15 mouse cellular contexts compared by ENCODE assay signal in genomic region chr9:94472963-94473582, GRCm38 (mm10).
DNase-seq lines count a peak whose midpoint lies in the region; ATAC-seq lines count a peak whose summit lies in the region.
"Had no signal": no experiment of that assay in that cellular context is flagged by ENCODE, and none has a peak within 500 bp of the region (broad histone marks: within the 10 kb centered on the region; RNA-seq: fewer than 3 reads in every experiment).

No protein-coding gene starts in this region.

- no peak overlapping the region for H3K4me3 ChIP-seq in forebrain, embryonic 14.5 days (ENCODE audit: low read depth, low read length)
- no peak overlapping the region for H3K4me3 ChIP-seq in forebrain, embryonic 10.5 days
- H3K4me3 ChIP-seq in midbrain, embryonic 14.5 days (replicated peaks; ENCODE audit: low read depth, low read length), result no peak overlapping the region
- H3K4me3 ChIP-seq in midbrain, embryonic 11.5 days (ENCODE audit: low read depth, low read length), result no peak overlapping the region
- no peak overlapping the region for H3K4me3 ChIP-seq in hindbrain, embryonic 16.5 days (ENCODE audit: low read length)
- H3K4me3 ChIP-seq in neural tube, embryonic 13.5 days, result no peak overlapping the region
- H3K4me3 ChIP-seq: heart, embryonic 10.5 days had no signal

- peak; percentile 40; the same call in 1 of the 2 replicates for ATAC-seq in forebrain, embryonic 14.5 days
- no peak for ATAC-seq in midbrain, embryonic 14.5 days (ENCODE audit: low FRiP score, low TSS enrichment)
- ATAC-seq in midbrain, embryonic 11.5 days (ENCODE audit: low FRiP score), result no peak
- peak; percentile 85 for ATAC-seq in hindbrain, embryonic 16.5 days
- peak; percentile 77; the same call in 1 of the 2 replicates for ATAC-seq in neural tube, embryonic 13.5 days (ENCODE audit: low read depth)

- no peak overlapping the region for H3K9ac ChIP-seq in forebrain, embryonic 14.5 days (ENCODE audit: low read length)
- H3K9ac ChIP-seq in midbrain, embryonic 14.5 days (replicated peaks; ENCODE audit: low read length), result no peak overlapping the region
- no peak overlapping the region for H3K9ac ChIP-seq in midbrain, embryonic 11.5 days (ENCODE audit: low read length)
- H3K9ac ChIP-seq in hindbrain, embryonic 16.5 days (ENCODE audit: low read depth, low read length), result no peak overlapping the region
- 0 out of 2 replicates have a peak overlapping the region, but pooled peaks have one; percentile 26 for H3K9ac ChIP-seq in neural tube, embryonic 13.5 days
- H3K9ac ChIP-seq: liver, embryonic 14.5 days had no signal

- no peak for DNase-seq in forebrain, embryonic 14.5 days (ENCODE audit: low spot score)
- no peak for DNase-seq in forebrain, embryonic 10.5 days (ENCODE audit: extremely low spot score, low spot score)
- peak; percentile 29 for DNase-seq in midbrain, embryonic 14.5 days
- DNase-seq in midbrain, embryonic 11.5 days (ENCODE audit: low spot score, missing footprints), result no peak
- DNase-seq in layer of hippocampus, adult 9-10 months (ENCODE audit: low spot score), result no peak
- DNase-seq in cerebellum, adult 18-20 months, result no peak
- DNase-seq: adrenal gland, postnatal 36 days; cerebellum, adult 11-12 months; gastrocnemius, postnatal 14 days; kidney, adult 2 months; kidney, postnatal 25 days had no signal

- no peaks in the 10 kb centered on the region for H3K4me1 ChIP-seq in forebrain, embryonic 14.5 days (ENCODE audit: control insufficient read depth, insufficient read depth, low read length)
- no peaks in the 10 kb centered on the region for H3K4me1 ChIP-seq in forebrain, embryonic 10.5 days
- H3K4me1 ChIP-seq in midbrain, embryonic 14.5 days (ENCODE audit: control insufficient read depth, insufficient read depth, low read length), result no peaks in the 10 kb centered on the region
- H3K4me1 ChIP-seq in midbrain, embryonic 11.5 days (ENCODE audit: control insufficient read depth, insufficient read depth, low read length), result no peaks in the 10 kb centered on the region
- H3K4me1 ChIP-seq in hindbrain, embryonic 16.5 days (ENCODE audit: control insufficient read depth, insufficient read depth, low read depth, low read length), result no peaks in the 10 kb centered on the region
- H3K4me1 ChIP-seq in neural tube, embryonic 13.5 days (replicated peaks), result peaks cover 11% of the 10 kb centered on the region
- H3K4me1 ChIP-seq: heart, embryonic 10.5 days had no signal

- no peaks in the 10 kb centered on the region for H3K27me3 ChIP-seq in forebrain, embryonic 14.5 days (replicated peaks; ENCODE audit: control insufficient read depth, insufficient read depth, low read length)
- no peaks in the 10 kb centered on the region for H3K27me3 ChIP-seq in forebrain, embryonic 10.5 days (ENCODE audit: poor library complexity, severe bottlenecking)
- no peaks in the 10 kb centered on the region for H3K27me3 ChIP-seq in midbrain, embryonic 14.5 days (ENCODE audit: control insufficient read depth, insufficient read depth, low read length)
- no peaks in the 10 kb centered on the region for H3K27me3 ChIP-seq in midbrain, embryonic 11.5 days (ENCODE audit: control insufficient read depth, insufficient read depth, low read length)
- no peaks in the 10 kb centered on the region for H3K27me3 ChIP-seq in hindbrain, embryonic 16.5 days (replicated peaks; ENCODE audit: control insufficient read depth, insufficient read depth, low read length)
- H3K27me3 ChIP-seq in neural tube, embryonic 13.5 days, result no peaks in the 10 kb centered on the region

- no peaks in the 10 kb centered on the region for H3K36me3 ChIP-seq in forebrain, embryonic 14.5 days (ENCODE audit: control insufficient read depth, insufficient read depth, low read length)
- H3K36me3 ChIP-seq in forebrain, embryonic 10.5 days (replicated peaks), result no peaks in the 10 kb centered on the region
- no peaks in the 10 kb centered on the region for H3K36me3 ChIP-seq in midbrain, embryonic 14.5 days (ENCODE audit: control insufficient read depth, insufficient read depth, low read length)
- H3K36me3 ChIP-seq in midbrain, embryonic 11.5 days (ENCODE audit: control insufficient read depth, insufficient read depth, low read length), result no peaks in the 10 kb centered on the region
- no peaks in the 10 kb centered on the region for H3K36me3 ChIP-seq in hindbrain, embryonic 16.5 days (ENCODE audit: control insufficient read depth, insufficient read depth, low read length)
- no peaks in the 10 kb centered on the region for H3K36me3 ChIP-seq in neural tube, embryonic 13.5 days
- H3K36me3 ChIP-seq: heart, embryonic 10.5 days had no signal

- H3K9me3 ChIP-seq in forebrain, embryonic 14.5 days (replicated peaks; ENCODE audit: control insufficient read depth, low read length), result no peaks in the 10 kb centered on the region
- no peaks in the 10 kb centered on the region for H3K9me3 ChIP-seq in forebrain, embryonic 10.5 days
- no peaks in the 10 kb centered on the region for H3K9me3 ChIP-seq in midbrain, embryonic 14.5 days (ENCODE audit: control insufficient read depth, low read length)
- no peaks in the 10 kb centered on the region for H3K9me3 ChIP-seq in midbrain, embryonic 11.5 days (ENCODE audit: control insufficient read depth, low read length)
- no peaks in the 10 kb centered on the region for H3K9me3 ChIP-seq in hindbrain, embryonic 16.5 days (ENCODE audit: control insufficient read depth, low read length)
- no peaks in the 10 kb centered on the region for H3K9me3 ChIP-seq in neural tube, embryonic 13.5 days
- H3K9me3 ChIP-seq: heart, embryonic 10.5 days had no signal

- 81% methylated on average over 10 of the region's 10 CpGs for WGBS in forebrain, embryonic 14.5 days
- 88% methylated on average over 10 of the region's 10 CpGs for WGBS in forebrain, embryonic 10.5 days
- WGBS in midbrain, embryonic 14.5 days, result 74% methylated on average over 10 of the region's 10 CpGs
- 83% methylated on average over 10 of the region's 10 CpGs for WGBS in midbrain, embryonic 11.5 days
- WGBS in hindbrain, embryonic 16.5 days, result 58% methylated on average over 10 of the region's 10 CpGs
- 59% methylated on average over 10 of the region's 10 CpGs for WGBS in neural tube, embryonic 13.5 days

- H3K27ac ChIP-seq in forebrain, embryonic 14.5 days (ENCODE audit: low read depth, low read length), result no peak overlapping the region
- no peak overlapping the region for H3K27ac ChIP-seq in forebrain, embryonic 10.5 days
- H3K27ac ChIP-seq in midbrain, embryonic 14.5 days (replicated peaks; ENCODE audit: low read depth, low read length), result peak overlapping the region; percentile 55; the same call in 1 of the 2 replicates
- no peak overlapping the region for H3K27ac ChIP-seq in midbrain, embryonic 11.5 days (ENCODE audit: low read depth, low read length)
- H3K27ac ChIP-seq in hindbrain, embryonic 16.5 days (ENCODE audit: low read depth, low read length), result no peak overlapping the region
- peak overlapping the region; percentile 54 for H3K27ac ChIP-seq in neural tube, embryonic 13.5 days (replicated peaks)
- H3K27ac ChIP-seq: heart, embryonic 10.5 days; liver, embryonic 14.5 days had no signal

- no peak overlapping the region for H3K4me2 ChIP-seq in forebrain, embryonic 14.5 days (ENCODE audit: low read length)
- peak overlapping the region; percentile 17; the same call in 1 of the 2 replicates for H3K4me2 ChIP-seq in midbrain, embryonic 14.5 days (ENCODE audit: low read length)
- no peak overlapping the region for H3K4me2 ChIP-seq in midbrain, embryonic 11.5 days
- H3K4me2 ChIP-seq in hindbrain, embryonic 16.5 days (ENCODE audit: low read length), result 0 out of 2 replicates have a peak overlapping the region, but pooled peaks have one; percentile 0
- H3K4me2 ChIP-seq in neural tube, embryonic 13.5 days, result no peak overlapping the region

Comparison
In these comparisons a context has a peak if more than half of its experiments do, and no peak if none do; other contexts are left out.
1. H3K27ac ChIP-seq: peak in midbrain, embryonic 14.5 days (single experiment) and neural tube, embryonic 13.5 days (single experiment); none in forebrain, embryonic 14.5 days (single experiment), forebrain, embryonic 10.5 days (single experiment), midbrain, embryonic 11.5 days (single experiment) and hindbrain, embryonic 16.5 days (single experiment).
2. H3K4me2 ChIP-seq: peak in midbrain, embryonic 14.5 days (single experiment) and hindbrain, embryonic 16.5 days (single experiment); none in forebrain, embryonic 14.5 days (single experiment), midbrain, embryonic 11.5 days (single experiment) and neural tube, embryonic 13.5 days (single experiment).
3. ATAC-seq: peak in forebrain, embryonic 14.5 days (single experiment), hindbrain, embryonic 16.5 days (single experiment) and neural tube, embryonic 13.5 days (single experiment); none in midbrain, embryonic 14.5 days (single experiment) and midbrain, embryonic 11.5 days (single experiment).